Mouse (Mus musculus) CH12.LX (cell line): ENCODE measurements around the gene Rdh7. TPM values are rescaled to one million over a fixed set of nuclear protein-coding genes. Genes with fewer than 3 reads are reported as not detected.

Experiments
- DNase-seq: peaks from one replicate; pipeline ENCODE4 v3.0.0-alpha.2; 2013; ENCODE audit errors: extremely low read depth
- H3K27ac ChIP-seq: 2 replicates; pipeline ENCODE4 v1.5.1; 2012; ENCODE audit warnings: low read depth, mild to moderate bottlenecking, control low read depth, moderate library complexity; ENCODE audit not compliant: insufficient read depth
- H3K27me3 ChIP-seq: replicated peaks from 2 replicates; pipeline ENCODE3; 2012; ENCODE audit warnings: inconsistent platforms
- H3K36me3 ChIP-seq, 2 experiments: replicated peaks in 1 of 2; 2 replicates each; pipeline versions ENCODE3 to v1.6.1; 2012; ENCODE audit warnings: inconsistent platforms in 1 of 2, low read length in 1 of 2, mild to moderate bottlenecking in 1 of 2, mixed read lengths in 1 of 2, moderate library complexity in 1 of 2; ENCODE audit not compliant: control insufficient read depth in 1 of 2, insufficient read depth in 1 of 2
- H3K4me1 ChIP-seq, 2 experiments: 2 replicates each; pipeline ENCODE4 v1.6.1; 2012; ENCODE audit warnings: inconsistent platforms in 1 of 2, moderate library complexity in 1 of 2; ENCODE audit not compliant: insufficient read depth in 2 of 2, control insufficient read depth in 1 of 2
- H3K4me2 ChIP-seq: 2 replicates; pipeline ENCODE4 v1.6.1; 2012; ENCODE audit warnings: low read depth, mild to moderate bottlenecking, control low read depth; ENCODE audit not compliant: poor library complexity, insufficient read depth, severe bottlenecking
- H3K4me3 ChIP-seq, 3 experiments: fragments of 150-350 bp in 1 of 3; sonication (generic) in 1 of 3; replicated peaks in 1 of 3; 2 replicates each; pipeline versions ENCODE3 to v1.5.1; 2011 to 2012; ENCODE audit warnings: low read depth in 2 of 3, low read length in 2 of 3, mild to moderate bottlenecking in 2 of 3, moderate library complexity in 2 of 3, control low read depth in 1 of 3, improper control_type of control experiment in 1 of 3, inconsistent platforms in 1 of 3, mixed read lengths in 1 of 3; ENCODE audit not compliant: poor library complexity in 1 of 3
- H3K79me2 ChIP-seq: replicated peaks from 2 replicates; pipeline ENCODE4 v1.6.1; 2012; ENCODE audit warnings: mild to moderate bottlenecking, moderate library complexity; ENCODE audit not compliant: control insufficient read depth, poor library complexity, insufficient read depth, severe bottlenecking; ENCODE audit errors: extremely low read depth
- H3K9ac ChIP-seq: 2 replicates; pipeline ENCODE4 v1.6.1; 2012; ENCODE audit warnings: low read depth, mild to moderate bottlenecking, control low read depth, moderate library complexity; ENCODE audit not compliant: insufficient read depth
- H3K9me3 ChIP-seq: replicated peaks from 2 replicates; pipeline ENCODE3; 2012; ENCODE audit warnings: low read length, inconsistent platforms, mixed read lengths
- BHLHE40 ChIP-seq: IDR thresholded peaks from 2 replicates; pipeline ENCODE4 v1.6.1; 2011; ENCODE audit warnings: mild to moderate bottlenecking, low read depth, low read length, improper control_type of control experiment
- CHD2 ChIP-seq: IDR thresholded peaks from 2 replicates; pipeline ENCODE4 v1.6.1; 2011; ENCODE audit warnings: low read length, improper control_type of control experiment
- EP300 ChIP-seq: IDR thresholded peaks from 2 replicates; pipeline ENCODE4 v1.6.1; 2011; ENCODE audit warnings: low read length, improper control_type of control experiment
- ETS1 ChIP-seq: conservative IDR thresholded peaks from 2 replicates; pipeline ENCODE4 v1.6.1; 2012; ENCODE audit warnings: low read depth, mild to moderate bottlenecking, inconsistent platforms, low read length, improper control_type of control experiment, moderate library complexity
- GABPA ChIP-seq: IDR thresholded peaks from 2 replicates; pipeline ENCODE4 v1.6.1; 2012; ENCODE audit warnings: low read depth, low read length, improper control_type of control experiment, inconsistent platforms; ENCODE audit not compliant: insufficient replicate concordance
- IRF4 ChIP-seq: IDR thresholded peaks from 2 replicates; pipeline ENCODE4 v1.6.1; 2014; ENCODE audit warnings: low read depth, mild to moderate bottlenecking, inconsistent platforms, low read length, improper control_type of control experiment
- JUND ChIP-seq: conservative IDR thresholded peaks from 2 replicates; pipeline ENCODE4 v1.6.1; 2011; ENCODE audit warnings: low read depth, low read length, improper control_type of control experiment
- KAT2A ChIP-seq: IDR thresholded peaks from 2 replicates; pipeline ENCODE4 v1.6.1; 2012; ENCODE audit warnings: low read length, improper control_type of control experiment, inconsistent platforms; ENCODE audit not compliant: insufficient replicate concordance
- MAX ChIP-seq: IDR thresholded peaks from 2 replicates; pipeline ENCODE4 v1.6.1; 2011; ENCODE audit warnings: low read length, improper control_type of control experiment
- SIN3A ChIP-seq: IDR thresholded peaks from 2 replicates; pipeline ENCODE4 v1.6.1; 2012; ENCODE audit warnings: low read length, improper control_type of control experiment, inconsistent platforms
- USF1 ChIP-seq: IDR thresholded peaks from 2 replicates; pipeline ENCODE4 v1.6.1; 2014; ENCODE audit warnings: low read depth, mild to moderate bottlenecking, inconsistent platforms, low read length, improper control_type of control experiment
- USF2 ChIP-seq: conservative IDR thresholded peaks from 2 replicates; pipeline ENCODE4 v1.6.1; 2011; ENCODE audit warnings: low read depth, low read length, improper control_type of control experiment
- ZC3H11A ChIP-seq: IDR thresholded peaks from 2 replicates; pipeline ENCODE4 v1.6.1; 2012; ENCODE audit warnings: low read depth, mild to moderate bottlenecking, inconsistent platforms, low read length, improper control_type of control experiment
- dilution Hi-C: fragments of 300-500 bp; cut with MboI; formaldehyde crosslinking; loops from 2 replicates; pipeline ENCODE4 v1.14.3; 2020; ENCODE audit warnings: low sequenced_read_pairs; ENCODE audit not compliant: extremely low pct_unique_long_range_greater_than_20kb, extremely low pct_ligation_motif_present
- in situ Hi-C: fragments of 300-500 bp; cut with MboI; formaldehyde crosslinking; loops from 3 replicates; pipeline ENCODE4 v1.14.3; 2019; ENCODE audit warnings: low sequenced_read_pairs, low pct_ligation_motif_present, low pct_unique_long_range_greater_than_20kb, mixed read lengths
- polyA plus RNA-seq: library from polyadenylated mRNA; unstranded; fragments of >175 nt; gene quantifications from 2 replicates; pipeline ENCODE4 v1.2.1, GENCODE M21; 2012; ENCODE audit warnings: low read depth; ENCODE audit not compliant: insufficient read length
- total RNA-seq, 2 experiments: library from RNA; depleted of rRNA; stranded (reverse); fragments of 300-350 nt in 1 of 2; fragments of >200 nt in 1 of 2; gene quantifications; 2 replicates each; pipeline ENCODE4 v1.2.3; 2012 to 2014

Gene Rdh7
- total and polyA plus RNA-seq, 3 experiments = not detected

GRCm38 (mm10) chr10:127924597-127925378 is 36.2 kb upstream of the Rdh7 start:
- no peak overlapping the region for H3K4me3 ChIP-seq
- dilution Hi-C loops (no loop called here), in situ Hi-C loops (loop anchor here (25.0 kb wide), 2 partner anchors 187 to 263 kb away; partner anchors contain the start of genes Gls2, Rbms2 and Zbtb39)
- H3K4me2 ChIP-seq = no peak overlapping the region
- TF ChIP-seq CHD2 = no peak
- TF ChIP-seq IRF4 = no peak
- TF ChIP-seq ETS1 = no peak
- no peak for TF ChIP-seq SIN3A
- no peak for TF ChIP-seq BHLHE40
- TF ChIP-seq USF1 = no peak
- TF ChIP-seq, all 38 proteins: peak for 0
- no peak overlapping the region for H3K27ac ChIP-seq
- H3K4me1 ChIP-seq = peaks cover 8 to 12% of the 10 kb centered on the region in 2 experiments; a peak in 3 of 4 replicates
- DNase-seq = no peak
- no peaks in the 10 kb centered on the region for H3K36me3 ChIP-seq
- H3K27me3 ChIP-seq = no peaks in the 10 kb centered on the region
- H3K9me3 ChIP-seq = no peaks in the 10 kb centered on the region
- H3K79me2 ChIP-seq = no peaks in the 10 kb centered on the region
- H3K9ac ChIP-seq = no peak overlapping the region

- no peak overlapping the region for H3K4me2 ChIP-seq
- dilution Hi-C loops = no loop called here
- H3K27ac ChIP-seq = no peak overlapping the region; the same call in 1 of the 2 replicates
- no peak overlapping the region for H3K4me3 ChIP-seq
- no peaks in the 10 kb centered on the region for H3K36me3 ChIP-seq
- H3K79me2 ChIP-seq = no peaks in the 10 kb centered on the region
- TF ChIP-seq ZC3H11A (no peak), BHLHE40 (peak; percentile 70), GABPA (no peak), KAT2A (no peak), CHD2 (no peak), USF2 (no peak), EP300 (no peak), JUND (no peak)
- no peak for DNase-seq
- no peaks in the 10 kb centered on the region for H3K27me3 ChIP-seq
- H3K4me1 ChIP-seq = peaks cover 8 to 12% of the 10 kb centered on the region in 2 experiments; a peak in 3 of 4 replicates
- no peak overlapping the region for H3K9ac ChIP-seq
- no peaks in the 10 kb centered on the region for H3K9me3 ChIP-seq
- in situ Hi-C loops = no loop called here
Observed at GRCm38 (mm10) chr10:127923024-127923423, 34.4 kb upstream of the Rdh7 start.

GRCm38 (mm10) chr10:127922241-127922640 is 33.6 kb upstream of the Rdh7 start:
- H3K79me2 ChIP-seq = no peaks in the 10 kb centered on the region
- DNase-seq = no peak
- no peaks in the 10 kb centered on the region for H3K36me3 ChIP-seq
- TF ChIP-seq MAX = no peak
- no peaks in the 10 kb centered on the region for H3K27me3 ChIP-seq
- H3K9me3 ChIP-seq = no peaks in the 10 kb centered on the region
- dilution Hi-C loops = no loop called here
- H3K4me3 ChIP-seq = no peak overlapping the region
- H3K4me1 ChIP-seq = peaks cover 8 to 12% of the 10 kb centered on the region in 2 experiments; a peak in 3 of 4 replicates
- H3K4me2 ChIP-seq = 0 out of 2 replicates have a peak overlapping the region, but pooled peaks have one; percentile 2
- in situ Hi-C loops = no loop called here
- no peak overlapping the region for H3K27ac ChIP-seq
- no peak overlapping the region for H3K9ac ChIP-seq
